Mouse (Mus musculus) forebrain, embryonic 10.5 days (tissue): ENCODE measurements around the gene Scfd2. TPM values are rescaled to one million over a fixed set of nuclear protein-coding genes. Genes with fewer than 3 reads are reported as not detected.
A peak's percentile ranks its signal among the peaks of the same experiment; 100 is the strongest.

Experiments
- DNase-seq: peaks from one replicate; pipeline ENCODE4 v3.0.0-alpha.2; 2017; ENCODE audit warnings: low spot score; ENCODE audit errors: extremely low spot score
- H3K27ac ChIP-seq: fragments of 300-500 bp; sonication (generic); 2 replicates; pipeline ENCODE4 v1.5.1; 2016; ENCODE audit warnings: mild to moderate bottlenecking
- H3K27me3 ChIP-seq: fragments of 300-500 bp; sonication (generic); 2 replicates; pipeline ENCODE4 v1.6.1; 2016; ENCODE audit warnings: mild to moderate bottlenecking; ENCODE audit not compliant: poor library complexity, severe bottlenecking
- H3K36me3 ChIP-seq: fragments of 300-500 bp; sonication (generic); replicated peaks from 2 replicates; pipeline ENCODE4 v1.6.1; 2016; ENCODE audit warnings: mild to moderate bottlenecking, moderate library complexity
- H3K4me1 ChIP-seq: fragments of 300-500 bp; sonication (generic); 2 replicates; pipeline ENCODE4 v1.6.1; 2016
- H3K4me3 ChIP-seq: fragments of 300-500 bp; sonication (generic); 2 replicates; pipeline ENCODE4 v1.5.1; 2016; ENCODE audit warnings: mild to moderate bottlenecking, moderate library complexity
- H3K9me3 ChIP-seq: fragments of 300-500 bp; sonication (generic); 2 replicates; pipeline ENCODE4 v1.6.1; 2016; ENCODE audit warnings: mild to moderate bottlenecking, moderate library complexity
- WGBS: fragments of 180-500 bp; shearing (Covaris S2); methylation state at CpG from one replicate; pipeline ENCODE4 v1.1.7; 2016; 5-methylcytosine and 5-hydroxymethylcytosine counted together
- polyA plus RNA-seq: library from polyadenylated mRNA; unstranded; fragments of >200 nt; fragmentation: Nextera tagmentation; extraction: Ambion mirVana; gene quantifications from 2 replicates; pipeline ENCODE4 v1.2.1, GENCODE M21; 2016

The Scfd2 gene
- polyA plus RNA-seq, 1 experiment from 2014 or later, result 16.6 TPM

DNA sequence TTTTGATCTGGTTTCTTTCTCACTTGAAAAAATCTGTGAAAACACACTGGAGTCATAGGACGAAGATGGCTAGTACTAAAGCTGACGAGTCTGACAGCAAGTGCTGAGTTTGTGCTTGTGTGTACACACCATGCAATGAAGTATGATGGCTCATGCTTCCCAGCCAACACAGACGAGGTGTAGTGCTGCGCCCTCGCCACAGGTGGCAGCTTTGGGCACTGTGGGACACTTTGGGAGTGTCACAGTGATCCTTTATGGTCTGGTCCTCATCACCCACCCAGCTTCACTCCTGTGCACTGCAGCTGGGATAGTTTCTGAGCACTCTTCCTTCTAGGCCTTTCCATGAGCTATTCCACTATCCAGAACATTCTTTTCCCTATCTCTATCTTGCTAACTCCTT is 234.4 kb downstream of the Scfd2 start:
- Histone ChIP-seq H3K27me3 (peaks cover 6% of the 10 kb centered on the region; the same call in 1 of the 2 replicates), H3K27ac (no peak overlapping the region), H3K4me1 (peaks cover 31% of the 10 kb centered on the region), H3K4me3 (no peak overlapping the region), H3K36me3 (no peaks in the 10 kb centered on the region), H3K9me3 (no peaks in the 10 kb centered on the region)
- WGBS, result 84% methylated on average over 5 of the region's 5 CpGs
- no peak for DNase-seq

DNA sequence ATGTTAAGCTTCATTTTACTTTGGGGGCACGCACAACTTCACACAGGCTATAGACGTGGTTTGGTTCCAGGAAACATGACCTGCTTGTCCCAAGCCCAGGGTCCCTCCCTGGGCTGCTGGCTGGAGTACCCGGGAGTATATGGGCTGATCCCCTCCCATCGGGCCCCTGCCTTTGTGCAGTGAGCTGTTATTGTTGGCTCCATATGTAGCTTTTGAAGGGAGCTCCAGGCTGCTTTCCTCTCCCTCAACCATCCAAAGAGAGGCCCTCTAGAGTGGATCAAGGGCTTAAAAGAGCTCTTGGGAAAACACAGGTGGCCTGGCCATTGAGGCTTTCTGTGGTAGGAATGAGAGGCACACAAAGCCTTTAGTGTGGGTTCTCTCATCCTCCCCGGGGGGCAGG is 235.5 kb downstream of the Scfd2 start:
- Histone ChIP-seq H3K4me1 (peaks cover 34% of the 10 kb centered on the region), H3K4me3 (no peak overlapping the region), H3K27ac (0 out of 2 replicates have a peak overlapping the region, but pooled peaks have one; percentile 5), H3K9me3 (no peaks in the 10 kb centered on the region), H3K36me3 (no peaks in the 10 kb centered on the region), H3K27me3 (peaks cover 6% of the 10 kb centered on the region; the same call in 1 of the 2 replicates)
- DNase-seq, result no peak
- 49% methylated on average over 5 of the region's 5 CpGs for WGBS

DNA sequence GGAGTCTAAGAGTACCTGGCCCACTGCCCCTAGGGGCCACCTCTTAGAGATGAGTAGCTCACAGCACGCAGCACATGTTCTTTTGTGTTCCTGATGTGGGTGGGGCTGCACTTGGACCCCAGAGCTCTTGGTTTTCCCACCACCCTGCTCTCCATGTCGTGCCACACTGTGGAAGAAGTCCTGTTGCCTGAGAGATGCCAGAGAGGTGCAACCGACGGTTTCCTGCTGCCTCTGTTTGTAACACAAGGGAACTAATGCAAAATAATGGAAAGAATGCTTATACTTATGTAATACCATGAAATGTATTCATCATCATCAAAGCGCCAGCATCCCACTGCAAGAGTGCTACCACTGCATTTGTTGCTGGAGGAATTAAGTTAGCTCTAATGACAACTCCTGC is 238.0 kb downstream of the Scfd2 start:
- no peak for DNase-seq
- no peaks in the 10 kb centered on the region for H3K9me3 ChIP-seq
- no peak overlapping the region for H3K27ac ChIP-seq
- no peaks in the 10 kb centered on the region for H3K36me3 ChIP-seq
- peaks cover 6% of the 10 kb centered on the region; the same call in 1 of the 2 replicates for H3K27me3 ChIP-seq
- no peak overlapping the region for H3K4me3 ChIP-seq
- WGBS, result 84% methylated on average over 5 of the region's 5 CpGs
- peaks cover 20% of the 10 kb centered on the region for H3K4me1 ChIP-seq

DNA sequence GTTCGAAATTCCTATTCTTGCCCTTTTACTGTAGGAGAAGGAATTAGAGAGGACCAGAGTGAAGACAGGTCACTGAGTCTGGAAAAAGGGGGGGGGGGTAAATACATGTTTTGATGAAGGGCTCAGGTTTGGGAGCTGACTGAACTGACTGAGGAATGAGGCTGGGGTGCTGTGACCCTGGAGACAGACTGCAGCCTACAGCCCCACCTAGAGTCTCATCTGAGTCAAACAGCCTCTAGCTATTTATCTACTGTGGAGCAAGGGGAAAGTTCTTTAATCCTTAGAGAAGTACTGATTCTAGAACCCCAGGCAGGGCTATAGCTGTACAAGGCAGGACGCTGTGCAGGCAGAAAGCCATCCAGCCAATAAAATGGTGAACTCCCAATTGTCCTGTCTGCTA is 239.5 kb downstream of the Scfd2 start:
- no peak overlapping the region for H3K27ac ChIP-seq
- H3K27me3 ChIP-seq, result no peaks in the 10 kb centered on the region
- H3K4me3 ChIP-seq, result no peak overlapping the region
- no peaks in the 10 kb centered on the region for H3K36me3 ChIP-seq
- no peak for DNase-seq
- H3K9me3 ChIP-seq, result no peaks in the 10 kb centered on the region
- H3K4me1 ChIP-seq, result peaks cover 26% of the 10 kb centered on the region
- 86% methylated on average over 2 of the region's 2 CpGs for WGBS

DNA sequence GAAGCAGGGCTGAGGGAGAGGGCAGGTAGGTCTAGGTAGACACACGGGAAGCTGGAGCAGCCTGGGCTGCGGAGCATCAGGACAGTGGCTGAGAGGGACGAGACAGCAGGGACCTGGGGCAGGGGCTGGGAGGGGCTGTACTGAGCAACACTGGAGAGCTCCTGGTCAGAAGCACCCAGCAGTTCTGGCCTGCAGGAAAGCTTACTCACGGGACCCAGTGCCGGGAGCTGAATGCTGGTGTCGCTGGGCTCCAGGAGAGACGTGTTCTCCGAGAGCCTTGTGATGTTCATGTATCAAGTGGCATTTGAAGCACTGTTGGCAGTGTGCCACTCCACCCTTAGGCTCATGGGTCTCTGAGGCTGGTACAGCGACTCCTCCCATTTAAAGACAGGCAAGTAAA is 240.0 kb downstream of the Scfd2 start:
- DNase-seq, result no peak
- no peaks in the 10 kb centered on the region for H3K36me3 ChIP-seq
- no peaks in the 10 kb centered on the region for H3K27me3 ChIP-seq
- no peak overlapping the region for H3K27ac ChIP-seq
- peaks cover 31% of the 10 kb centered on the region for H3K4me1 ChIP-seq
- H3K4me3 ChIP-seq, result no peak overlapping the region
- 89% methylated on average over 9 of the region's 9 CpGs for WGBS
- no peaks in the 10 kb centered on the region for H3K9me3 ChIP-seq

DNA sequence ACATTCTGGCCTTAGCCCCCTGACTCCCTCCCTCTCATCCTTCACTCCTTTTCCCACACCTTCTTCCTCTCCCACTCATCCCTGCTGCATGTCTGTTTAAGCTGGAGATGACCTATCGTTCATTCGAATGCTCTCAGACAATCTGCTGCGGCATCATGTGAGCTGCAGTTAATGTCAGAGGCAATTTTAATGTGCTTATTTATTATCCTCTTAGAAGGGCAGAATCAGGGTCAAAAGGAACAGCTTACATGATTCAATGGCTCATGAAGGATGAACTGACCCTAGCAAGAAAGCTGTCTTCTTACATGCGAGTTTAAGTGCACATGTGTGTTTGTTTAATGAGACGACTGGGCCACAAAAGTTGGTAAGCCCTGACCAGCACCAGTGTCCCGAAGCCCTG is 241.6 kb downstream of the Scfd2 start:
- Histone ChIP-seq H3K4me1 (peaks cover 34% of the 10 kb centered on the region), H3K4me3 (no peak overlapping the region), H3K36me3 (no peaks in the 10 kb centered on the region), H3K27me3 (no peaks in the 10 kb centered on the region), H3K27ac (no peak overlapping the region), H3K9me3 (no peaks in the 10 kb centered on the region)
- no peak for DNase-seq
- WGBS, result 92% methylated on average over 6 of the region's 6 CpGs

DNA sequence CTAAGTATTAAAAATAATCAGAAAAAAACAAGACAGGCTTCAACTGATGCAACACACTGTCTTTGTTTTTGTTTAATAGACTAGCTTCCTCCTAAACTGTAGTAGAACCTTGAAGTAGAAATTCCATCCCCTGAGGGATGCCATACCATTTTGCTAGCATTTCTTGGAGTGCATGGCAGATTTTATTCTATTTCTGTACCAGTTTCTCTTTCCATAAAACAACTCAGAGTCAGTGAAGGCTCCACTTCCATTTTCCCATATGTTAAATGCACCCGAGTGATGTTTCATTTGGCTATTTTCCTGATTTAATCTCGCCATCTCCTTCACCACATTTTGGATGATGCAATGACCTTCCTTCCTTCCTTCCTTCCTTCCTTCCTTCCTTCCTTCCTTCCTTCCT is 243.4 kb downstream of the Scfd2 start:
- 89% methylated on average over 2 of the region's 2 CpGs for WGBS
- no peak for DNase-seq
- H3K36me3 ChIP-seq, result no peaks in the 10 kb centered on the region
- no peak overlapping the region for H3K27ac ChIP-seq
- H3K4me3 ChIP-seq, result no peak overlapping the region
- H3K9me3 ChIP-seq, result no peaks in the 10 kb centered on the region
- H3K4me1 ChIP-seq, result peaks cover 29% of the 10 kb centered on the region
- no peaks in the 10 kb centered on the region for H3K27me3 ChIP-seq

DNA sequence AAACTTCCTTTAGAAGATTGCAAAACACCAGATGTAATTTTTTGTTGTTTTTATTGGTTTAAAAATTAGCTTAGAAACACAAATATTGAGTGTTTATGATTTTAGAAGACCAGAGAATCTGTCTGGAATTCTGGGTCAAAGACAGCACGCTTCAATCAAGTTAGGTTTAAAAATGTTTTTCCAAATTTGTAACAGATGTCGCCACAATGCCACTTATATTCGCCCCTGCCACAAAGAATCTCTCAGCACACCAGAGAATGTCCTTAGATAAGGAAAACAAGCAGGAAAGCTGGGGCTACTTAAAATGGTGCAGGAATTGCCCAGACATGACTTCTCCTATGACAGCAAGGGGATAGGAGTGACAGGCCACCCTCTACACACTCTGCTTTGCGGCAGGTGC is 245.3 kb downstream of the Scfd2 start:
- DNase-seq, result no peak
- 69% methylated on average over 4 of the region's 4 CpGs for WGBS
- Histone ChIP-seq H3K4me3 (no peak overlapping the region), H3K4me1 (peaks cover 26% of the 10 kb centered on the region), H3K27ac (0 out of 2 replicates have a peak overlapping the region, but pooled peaks have one; percentile 15), H3K36me3 (no peaks in the 10 kb centered on the region), H3K27me3 (no peaks in the 10 kb centered on the region), H3K9me3 (no peaks in the 10 kb centered on the region)

DNA sequence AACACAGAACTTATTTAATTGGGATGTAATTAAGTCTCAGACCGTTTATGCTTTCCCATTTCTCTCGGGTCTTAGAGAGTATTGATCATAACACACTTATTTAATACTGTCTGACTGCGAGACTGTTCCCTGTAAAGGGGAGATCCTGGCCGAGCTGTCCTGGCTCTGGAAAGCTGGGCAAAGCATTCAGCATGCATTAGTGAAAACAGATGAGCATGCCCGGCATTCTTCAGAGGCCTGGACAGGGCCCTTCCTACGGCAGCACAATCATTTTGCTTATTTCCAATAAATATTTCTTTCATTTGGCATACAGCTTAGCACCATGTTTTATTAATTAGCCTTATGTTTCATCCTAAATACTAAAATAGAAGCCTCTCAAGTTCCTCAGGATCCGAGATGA is 245.8 kb downstream of the Scfd2 start:
- H3K9me3 ChIP-seq, result no peaks in the 10 kb centered on the region
- WGBS, result 68% methylated on average over 7 of the region's 7 CpGs
- peaks cover 26% of the 10 kb centered on the region for H3K4me1 ChIP-seq
- H3K27ac ChIP-seq, result no peak overlapping the region
- no peaks in the 10 kb centered on the region for H3K36me3 ChIP-seq
- H3K27me3 ChIP-seq, result no peaks in the 10 kb centered on the region
- DNase-seq, result no peak
- H3K4me3 ChIP-seq, result no peak overlapping the region

DNA sequence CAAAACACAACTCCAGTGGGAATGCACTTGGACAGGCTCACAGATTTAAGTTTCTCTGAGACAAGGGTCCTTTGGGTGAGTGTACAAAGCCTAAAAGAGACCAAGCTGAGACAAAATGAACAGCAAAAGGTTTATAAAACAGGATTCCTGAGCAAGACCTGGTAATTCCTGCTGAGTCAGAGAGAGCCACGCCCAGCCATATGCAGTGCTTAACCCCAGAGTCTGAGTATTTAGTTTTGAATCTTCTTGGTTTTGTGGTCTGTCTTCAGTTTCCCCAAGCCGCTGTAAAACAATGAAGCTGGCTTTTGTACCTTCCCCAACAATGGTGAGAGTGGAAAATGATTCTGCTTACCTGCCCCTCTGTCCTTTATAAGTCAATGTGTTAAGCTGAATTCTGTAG is 246.3 kb downstream of the Scfd2 start:
- Histone ChIP-seq H3K27ac (0 out of 2 replicates have a peak overlapping the region, but pooled peaks have one; percentile 25), H3K4me3 (no peak overlapping the region), H3K27me3 (no peaks in the 10 kb centered on the region), H3K4me1 (peaks cover 26% of the 10 kb centered on the region), H3K9me3 (no peaks in the 10 kb centered on the region), H3K36me3 (no peaks in the 10 kb centered on the region)
- 86% methylated on average over 2 of the region's 2 CpGs for WGBS
- DNase-seq, result no peak

DNA sequence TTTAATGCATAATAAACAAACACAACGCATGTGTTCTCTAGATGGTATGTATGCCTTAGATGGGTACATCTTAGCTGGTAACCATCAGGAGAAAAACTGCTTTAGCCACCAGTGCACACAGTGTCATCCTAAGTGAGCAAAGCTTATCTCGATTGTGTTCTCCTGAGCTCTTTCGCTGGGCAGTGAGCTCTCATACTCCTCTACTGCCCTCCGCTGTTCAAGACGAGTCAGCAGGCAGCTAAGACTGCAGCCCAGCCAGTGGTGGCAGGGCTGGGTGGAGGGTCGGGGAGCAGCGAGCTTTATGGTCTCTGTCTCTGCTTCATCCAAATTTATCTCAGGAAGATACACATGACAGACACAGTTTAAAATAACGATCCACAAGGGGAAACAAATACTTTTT is 248.0 kb downstream of the Scfd2 start:
- H3K4me3 ChIP-seq, result no peak overlapping the region
- H3K9me3 ChIP-seq, result no peaks in the 10 kb centered on the region
- H3K36me3 ChIP-seq, result no peaks in the 10 kb centered on the region
- 50% methylated on average over 8 of the region's 8 CpGs for WGBS
- DNase-seq, result no peak
- H3K4me1 ChIP-seq, result peaks cover 26% of the 10 kb centered on the region
- H3K27ac ChIP-seq, result no peak overlapping the region
- no peaks in the 10 kb centered on the region for H3K27me3 ChIP-seq

DNA sequence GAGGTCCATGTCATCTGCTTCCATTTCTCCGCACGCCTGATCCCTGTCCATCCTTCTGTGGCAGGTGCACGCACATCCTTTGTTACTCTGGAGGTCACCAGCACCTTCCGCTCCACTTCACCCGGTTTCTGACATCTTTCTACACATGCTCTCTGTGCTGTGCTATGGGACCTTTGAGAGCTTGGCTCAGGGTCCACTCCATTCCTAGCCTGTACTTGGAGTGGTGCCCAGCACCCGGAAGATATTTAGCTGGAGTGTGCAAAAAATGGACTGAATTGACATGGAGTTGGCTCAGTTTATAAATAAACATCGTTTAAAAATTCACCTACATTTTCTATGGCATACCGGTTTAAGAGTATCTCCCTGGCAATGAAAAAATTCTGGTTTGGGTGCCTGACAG is 250.1 kb downstream of the Scfd2 start:
- Histone ChIP-seq H3K9me3 (no peaks in the 10 kb centered on the region), H3K27ac (no peak overlapping the region), H3K4me1 (peaks cover 22% of the 10 kb centered on the region), H3K36me3 (no peaks in the 10 kb centered on the region), H3K27me3 (peaks cover 5% of the 10 kb centered on the region; the same call in 1 of the 2 replicates), H3K4me3 (no peak overlapping the region)
- DNase-seq, result no peak
- 89% methylated on average over 8 of the region's 8 CpGs for WGBS

DNA sequence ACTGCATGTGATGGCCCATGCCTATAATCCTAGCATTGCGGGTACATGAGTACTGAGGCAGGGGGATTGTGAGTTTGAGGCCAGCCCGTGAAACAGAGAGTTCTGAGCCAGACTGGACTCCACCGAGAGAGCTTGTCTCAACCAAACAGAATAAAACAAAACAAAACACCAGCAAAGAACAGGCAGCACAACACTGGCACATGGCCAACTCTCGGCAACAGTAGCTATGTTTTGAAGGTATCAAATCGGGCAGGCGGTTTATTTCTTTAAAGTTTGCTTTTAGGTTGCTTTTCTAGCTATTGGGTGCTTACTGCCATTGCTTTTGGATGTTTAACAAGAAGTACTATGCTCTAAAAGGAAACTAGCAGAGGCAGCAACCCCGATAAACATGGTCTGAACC is 251.9 kb downstream of the Scfd2 start:
- Histone ChIP-seq H3K27me3 (peaks cover 5% of the 10 kb centered on the region; the same call in 1 of the 2 replicates), H3K36me3 (no peaks in the 10 kb centered on the region), H3K9me3 (no peaks in the 10 kb centered on the region), H3K4me1 (peaks cover 8% of the 10 kb centered on the region), H3K4me3 (no peak overlapping the region), H3K27ac (no peak overlapping the region)
- DNase-seq, result no peak
- 89% methylated on average over 7 of the region's 7 CpGs for WGBS

DNA sequence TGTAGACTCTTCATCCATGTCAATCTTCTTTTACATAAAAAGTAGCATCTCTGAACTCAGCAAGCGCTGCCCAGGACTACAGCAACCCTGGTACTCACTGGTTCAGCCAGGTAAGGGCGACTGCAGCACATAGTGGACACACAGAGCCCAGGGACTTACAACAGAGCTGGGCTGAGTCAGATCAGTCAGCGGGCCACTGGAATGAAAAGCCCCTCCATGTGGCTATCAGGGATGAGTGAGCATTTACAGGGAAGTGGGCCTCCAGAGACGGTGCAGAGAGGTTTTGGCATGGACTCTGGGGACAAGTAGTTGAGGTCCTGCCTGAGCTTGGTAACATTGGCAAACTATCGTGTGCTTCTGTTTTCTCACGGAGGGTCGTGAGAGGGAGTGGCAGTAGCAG is 253.1 kb downstream of the Scfd2 start:
- no peak for DNase-seq
- Histone ChIP-seq H3K27me3 (peaks cover 5% of the 10 kb centered on the region; the same call in 1 of the 2 replicates), H3K27ac (no peak overlapping the region), H3K4me3 (no peak overlapping the region), H3K36me3 (no peaks in the 10 kb centered on the region), H3K4me1 (peaks cover 8% of the 10 kb centered on the region), H3K9me3 (no peaks in the 10 kb centered on the region)
- 80% methylated on average over 7 of the region's 7 CpGs for WGBS
